Mouse (Mus musculus): Measurements from ENCODE around the gene Vwa8.

Vwa8 gene

GRCm38 (mm10) chr14:78885915-78886534 is 37.2 kb downstream of the Vwa8 start:
- 79% methylated on average over 7 of the region's 7 CpGs for WGBS

GRCm38 (mm10) chr14:78886566-78887234 is 37.8 kb downstream of the Vwa8 start:
- 81% methylated on average over 8 of the region's 8 CpGs for WGBS

GRCm38 (mm10) chr14:78887494-78887893 is 38.6 kb downstream of the Vwa8 start:
- WGBS, result 90% methylated on average over 18 of the region's 18 CpGs

- 97% methylated on average over 1 of the region's 1 CpGs for WGBS
Observed at GRCm38 (mm10) chr14:78895496-78895895, 46.6 kb downstream of the Vwa8 start.

GRCm38 (mm10) chr14:78896252-78896651 is 47.4 kb downstream of the Vwa8 start:
- 76% methylated on average over 5 of the region's 5 CpGs for WGBS

- WGBS, result 7% methylated on average over 2 of the region's 2 CpGs
Observed at GRCm38 (mm10) chr14:78900770-78901169, 51.9 kb downstream of the Vwa8 start.

GRCm38 (mm10) chr14:78908205-78908863 is 59.5 kb downstream of the Vwa8 start:
- 95% methylated on average over 10 of the region's 10 CpGs for WGBS

- 92% methylated on average over 10 of the region's 10 CpGs for WGBS
Observed at GRCm38 (mm10) chr14:78912076-78912475, 63.2 kb downstream of the Vwa8 start.

GRCm38 (mm10) chr14:78914180-78914579 is 65.3 kb downstream of the Vwa8 start:
- WGBS, result 87% methylated on average over 8 of the region's 8 CpGs

GRCm38 (mm10) chr14:78916691-78917090 is 67.8 kb downstream of the Vwa8 start:
- WGBS, result 86% methylated on average over 2 of the region's 2 CpGs

- 83% methylated on average over 2 of the region's 2 CpGs for WGBS
Observed at GRCm38 (mm10) chr14:78921219-78921618, 72.4 kb downstream of the Vwa8 start.

- WGBS, result 94% methylated on average over 5 of the region's 5 CpGs
Observed at GRCm38 (mm10) chr14:78923631-78924030, 74.8 kb downstream of the Vwa8 start.

GRCm38 (mm10) chr14:78924755-78925537 is 76.1 kb downstream of the Vwa8 start:
- WGBS, result 50% methylated on average over 21 of the region's 21 CpGs

- 69% methylated on average over 2 of the region's 2 CpGs for WGBS
Observed at GRCm38 (mm10) chr14:78932094-78932493, 83.2 kb downstream of the Vwa8 start.

GRCm38 (mm10) chr14:78933399-78933798 is 84.5 kb downstream of the Vwa8 start:
- WGBS, result 86% methylated on average over 8 of the region's 8 CpGs

GRCm38 (mm10) chr14:78934596-78934995 is 85.7 kb downstream of the Vwa8 start:
- WGBS, result 77% methylated on average over 6 of the region's 6 CpGs

GRCm38 (mm10) chr14:78935796-78936195 is 86.9 kb downstream of the Vwa8 start:
- WGBS, result 86% methylated on average over 3 of the region's 3 CpGs

- WGBS, result 31% methylated on average over 11 of the region's 11 CpGs
Observed at GRCm38 (mm10) chr14:78941741-78942475, 93.1 kb downstream of the Vwa8 start.

- 44% methylated on average over 2 of the region's 2 CpGs for WGBS
Observed at GRCm38 (mm10) chr14:78955745-78956144, 106.9 kb downstream of the Vwa8 start.

- 97% methylated on average over 10 of the region's 10 CpGs for whole genome bisulfite sequencing
Observed at GRCm38 (mm10) chr14:78970621-78971020, 121.8 kb downstream of the Vwa8 start.

GRCm38 (mm10) chr14:78972424-78972823 is 123.6 kb downstream of the Vwa8 start:
- WGBS, result 22% methylated on average over 1 of the region's 1 CpGs
